In the genomic region with DNA sequence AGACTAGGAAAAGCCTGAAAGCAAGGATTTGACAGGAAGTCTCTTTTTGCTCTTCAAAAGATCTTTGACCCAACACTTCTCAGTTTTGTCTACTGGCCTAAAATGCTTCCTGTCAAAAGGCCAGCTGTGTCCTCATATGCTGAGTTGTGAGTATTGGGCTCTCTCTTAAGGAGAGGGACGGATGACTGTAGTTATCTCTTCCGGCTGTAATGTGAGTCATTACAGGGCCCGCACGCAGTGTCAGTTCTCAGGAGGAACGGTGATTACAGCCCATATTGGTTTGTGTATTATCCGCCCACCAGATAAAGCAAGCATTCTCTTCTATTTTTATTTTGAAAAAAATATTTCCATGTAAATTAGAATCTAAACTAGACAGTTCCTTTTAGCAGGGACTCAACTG, we compare ENCODE assay signal across 10 mouse cellular contexts.
DNase-seq lines count a peak whose midpoint lies in the region; ATAC-seq and TF ChIP-seq lines count a peak whose summit lies in the region.
"Had no signal": no experiment of that assay in that cellular context is flagged by ENCODE, and none has a peak within 500 bp of the region (broad histone marks: within the 10 kb centered on the region; RNA-seq: fewer than 3 reads in every experiment).

No protein-coding gene starts in this region.

- H3K9me3 ChIP-seq in lung, embryonic 14.5 days (ENCODE audit: low read depth, low read length): no peaks in the 10 kb centered on the region
- H3K9me3 ChIP-seq in heart, embryonic 16.5 days (replicated peaks; ENCODE audit: control insufficient read depth, low read length): no peaks in the 10 kb centered on the region
- no peaks in the 10 kb centered on the region for H3K9me3 ChIP-seq in liver, embryonic 11.5 days (ENCODE audit: control insufficient read depth, low read length)
- H3K9me3 ChIP-seq in stomach, embryonic 15.5 days: no peaks in the 10 kb centered on the region
- H3K9me3 ChIP-seq: embryonic facial prominence, embryonic 15.5 days had no signal

- peak; percentile 45 for ATAC-seq in lung, embryonic 14.5 days (ENCODE audit: insufficient read depth)
- ATAC-seq in heart, embryonic 16.5 days (replicated peaks; ENCODE audit: extremely low read depth, insufficient read depth, low FRiP score): no peak
- peak; percentile 82 for ATAC-seq in liver, embryonic 11.5 days (replicated peaks; ENCODE audit: low FRiP score)
- peak; percentile 53; the same call in 1 of the 2 replicates for ATAC-seq in stomach, embryonic 15.5 days (ENCODE audit: insufficient read depth, low FRiP score, low read depth)

- intact Hi-C loops in left cerebral cortex, postnatal 10 days (cut with DNase I): no loop called here

- no peak for TF ChIP-seq CTCF in lung, embryonic 14.5 days (IDR thresholded peaks at IDR 0.05; ENCODE audit: low read depth)
- TF ChIP-seq CTCF in lung, adult 2 months (IDR thresholded peaks at IDR 0.05; ENCODE audit: insufficient read depth, low read length): no peak

- H3K36me3 ChIP-seq in lung, embryonic 14.5 days (ENCODE audit: insufficient read depth): peaks cover 7% of the 10 kb centered on the region; the same call in 1 of the 2 replicates
- peaks cover 6% of the 10 kb centered on the region; the same call in 1 of the 2 replicates for H3K36me3 ChIP-seq in heart, embryonic 16.5 days (ENCODE audit: control insufficient read depth, insufficient read depth)
- no peaks in the 10 kb centered on the region for H3K36me3 ChIP-seq in liver, embryonic 11.5 days (ENCODE audit: control insufficient read depth, insufficient read depth, low read length)
- no peaks in the 10 kb centered on the region; the same call in 1 of the 2 replicates for H3K36me3 ChIP-seq in stomach, embryonic 15.5 days

- H3K9ac ChIP-seq in lung, embryonic 14.5 days: no peak overlapping the region
- no peak overlapping the region for H3K9ac ChIP-seq in heart, embryonic 16.5 days (ENCODE audit: low read length)
- 0 out of 2 replicates have a peak overlapping the region, but pooled peaks have one; percentile 15 for H3K9ac ChIP-seq in liver, embryonic 11.5 days (ENCODE audit: low read depth, low read length)
- H3K9ac ChIP-seq in stomach, embryonic 15.5 days: no peak overlapping the region
- H3K9ac ChIP-seq: embryonic facial prominence, embryonic 15.5 days had no signal

- H3K4me3 ChIP-seq in lung, embryonic 14.5 days (ENCODE audit: low read depth, low read length): no peak overlapping the region
- H3K4me3 ChIP-seq in lung, adult 2 months (replicated peaks; ENCODE audit: extremely low read depth, low read depth, low read length): no peak overlapping the region
- H3K4me3 ChIP-seq in heart, embryonic 16.5 days (ENCODE audit: low read length): no peak overlapping the region
- no peak overlapping the region for H3K4me3 ChIP-seq in liver, embryonic 11.5 days (ENCODE audit: low read depth, low read length)
- H3K4me3 ChIP-seq in stomach, embryonic 15.5 days (replicated peaks): no peak overlapping the region
- H3K4me3 ChIP-seq: embryonic facial prominence, embryonic 15.5 days had no signal

- 38% methylated on average over 6 of the region's 6 CpGs for WGBS in lung, embryonic 14.5 days
- 49% methylated on average over 6 of the region's 6 CpGs for WGBS in lung, adult 2 months
- WGBS in heart, embryonic 16.5 days: 20% methylated on average over 6 of the region's 6 CpGs
- WGBS in liver, embryonic 11.5 days: 25% methylated on average over 6 of the region's 6 CpGs
- 54% methylated on average over 6 of the region's 6 CpGs for WGBS in stomach, embryonic 15.5 days

- no peak for TF ChIP-seq POLR2A in lung, adult 2 months (IDR thresholded peaks at IDR 0.05; ENCODE audit: borderline replicate concordance, extremely low read depth, low read depth, low read length)

- no peaks in the 10 kb centered on the region for H3K27me3 ChIP-seq in lung, embryonic 14.5 days (ENCODE audit: insufficient read depth, low read length)
- H3K27me3 ChIP-seq in heart, embryonic 16.5 days (ENCODE audit: control insufficient read depth, insufficient read depth, low read length): no peaks in the 10 kb centered on the region
- no peaks in the 10 kb centered on the region for H3K27me3 ChIP-seq in liver, embryonic 11.5 days (replicated peaks; ENCODE audit: control insufficient read depth, insufficient read depth, low read length)
- H3K27me3 ChIP-seq in stomach, embryonic 15.5 days (replicated peaks): no peaks in the 10 kb centered on the region
- H3K27me3 ChIP-seq: embryonic facial prominence, embryonic 15.5 days had no signal

- peak; percentile 68 for DNase-seq in lung, embryonic 14.5 days
- no peak for DNase-seq in lung, adult 2 months
- no peak for DNase-seq in liver, embryonic 11.5 days (ENCODE audit: low spot score)
- no peak for DNase-seq in T-cell, adult 2 months (ENCODE audit: low spot score)
- DNase-seq in left cerebral cortex, postnatal 10 days (ENCODE audit: extremely low spot score in 1 of 2, low spot score in 2 of 2): no peak
- DNase-seq in thymus, postnatal 4 days: no peak
- DNase-seq: thymus, adult 18-20 months had no signal

- 0 out of 2 replicates have a peak overlapping the region, but pooled peaks have one; percentile 22 for H3K27ac ChIP-seq in lung, embryonic 14.5 days (ENCODE audit: low read depth)
- H3K27ac ChIP-seq in heart, embryonic 16.5 days (ENCODE audit: low read length): peak overlapping the region; percentile 62
- peak overlapping the region; percentile 56 for H3K27ac ChIP-seq in liver, embryonic 11.5 days (ENCODE audit: low read depth, low read length)
- no peak overlapping the region for H3K27ac ChIP-seq in stomach, embryonic 15.5 days
- H3K27ac ChIP-seq: embryonic facial prominence, embryonic 15.5 days had no signal

- H3K4me2 ChIP-seq in lung, embryonic 14.5 days: no peak overlapping the region
- H3K4me2 ChIP-seq in heart, embryonic 16.5 days (ENCODE audit: low read depth, low read length): no peak overlapping the region
- peak overlapping the region; percentile 38 for H3K4me2 ChIP-seq in liver, embryonic 11.5 days
- H3K4me2 ChIP-seq in stomach, embryonic 15.5 days: no peak overlapping the region
- H3K4me2 ChIP-seq: embryonic facial prominence, embryonic 15.5 days had no signal

- peaks cover 11% of the 10 kb centered on the region for H3K4me1 ChIP-seq in lung, embryonic 14.5 days (ENCODE audit: insufficient read depth)
- peaks cover 13% of the 10 kb centered on the region for H3K4me1 ChIP-seq in lung, adult 2 months (ENCODE audit: control insufficient read depth, insufficient read depth, low read length)
- peaks cover 42% of the 10 kb centered on the region for H3K4me1 ChIP-seq in heart, embryonic 16.5 days (ENCODE audit: control insufficient read depth, insufficient read depth, low read length)
- peaks cover 43% of the 10 kb centered on the region for H3K4me1 ChIP-seq in liver, embryonic 11.5 days (replicated peaks; ENCODE audit: control insufficient read depth, insufficient read depth, low read length)
- peaks cover 15% of the 10 kb centered on the region for H3K4me1 ChIP-seq in stomach, embryonic 15.5 days
